Mouse (Mus musculus) forebrain, embryonic 14.5 days (tissue): ENCODE data around the gene Tmem204. TPM values are rescaled to one million over a fixed set of nuclear protein-coding genes. Genes with fewer than 3 reads are reported as not detected.
A peak's percentile ranks its signal among the peaks of the same experiment; 100 is the strongest.

ENCODE experiments used
- ATAC-seq: fragments of 200-750 bp; cut with Nextera tagmentation; 2 replicates; pipeline ENCODE4 v1.8.0; 2017; ENCODE audit warnings: mild to moderate bottlenecking, moderate library complexity
- DNase-seq: peaks from one replicate; pipeline ENCODE4 v3.0.0-alpha.2; 2015; ENCODE audit warnings: low spot score
- H3K27ac ChIP-seq: fragments of 300-500 bp; sonication (generic); 2 replicates; pipeline ENCODE4 v1.5.1; 2014; ENCODE audit warnings: low read depth, mild to moderate bottlenecking, control low read depth, low read length, moderate library complexity
- H3K27me3 ChIP-seq: fragments of 300-500 bp; sonication (generic); replicated peaks from 2 replicates; pipeline ENCODE4 v1.6.1; 2014; ENCODE audit warnings: low read length, control low read depth, mixed read lengths; ENCODE audit not compliant: control insufficient read depth, insufficient read depth
- H3K36me3 ChIP-seq: fragments of 300-500 bp; sonication (generic); 2 replicates; pipeline ENCODE4 v1.6.1; 2014; ENCODE audit warnings: low read length, control low read depth; ENCODE audit not compliant: control insufficient read depth, insufficient read depth
- H3K4me1 ChIP-seq: fragments of 300-500 bp; sonication (generic); 2 replicates; pipeline ENCODE4 v1.6.1; 2014; ENCODE audit warnings: antibody characterized with exemption, low read length, control low read depth; ENCODE audit not compliant: control insufficient read depth, insufficient read depth
- H3K4me2 ChIP-seq: fragments of 300-500 bp; sonication (generic); 2 replicates; pipeline ENCODE4 v1.6.1; 2014; ENCODE audit warnings: mild to moderate bottlenecking, control low read depth, low read length
- H3K4me3 ChIP-seq: fragments of 300-500 bp; sonication (generic); 2 replicates; pipeline ENCODE4 v1.5.1; 2014; ENCODE audit warnings: low read depth, low read length, control low read depth
- H3K9ac ChIP-seq: fragments of 300-500 bp; sonication (generic); 2 replicates; pipeline ENCODE4 v1.6.1; 2014; ENCODE audit warnings: mild to moderate bottlenecking, low read length, control low read depth, moderate library complexity
- H3K9me3 ChIP-seq: fragments of 300-500 bp; sonication (generic); replicated peaks from 2 replicates; pipeline ENCODE4 v1.6.1; 2016; ENCODE audit warnings: low read length, control low read depth, mixed read lengths; ENCODE audit not compliant: control insufficient read depth
- WGBS: fragments of 180-500 bp; shearing (Covaris S2); extraction: QIAGEN DNeasy Blood & Tissue Kit; methylation state at CpG from one replicate; pipeline ENCODE4 v1.1.7; 2014; 5-methylcytosine and 5-hydroxymethylcytosine counted together
- polyA plus RNA-seq: library from polyadenylated mRNA; unstranded; fragments of >200 nt; fragmentation: Nextera tagmentation; extraction: Ambion mirVana; gene quantifications from 2 replicates; pipeline ENCODE4 v1.2.1, GENCODE M21; 2014

The Tmem204 gene
- polyA plus RNA-seq, 1 experiment from 2014 or later: 11.8 TPM

DNA sequence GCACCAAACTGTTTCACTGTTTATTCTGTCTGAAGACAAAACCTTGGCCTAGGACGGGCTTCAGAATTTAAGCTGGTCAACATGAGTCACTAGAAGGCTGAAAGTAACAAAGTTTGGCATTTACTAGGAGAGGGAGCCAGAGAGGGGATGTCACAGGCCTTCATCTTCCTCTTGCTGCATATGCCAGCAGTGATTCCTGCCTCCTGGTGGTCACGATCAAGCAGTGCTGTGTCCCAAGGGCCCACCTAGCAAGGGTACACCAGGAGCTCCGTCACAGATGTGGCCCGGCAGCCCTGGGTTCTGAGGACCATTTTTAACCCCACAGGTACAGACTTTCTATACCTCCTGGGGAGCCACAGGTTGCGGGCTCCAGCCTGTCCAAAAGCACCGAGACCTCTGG is 26.4 kb downstream of the Tmem204 start:
- DNase-seq (no peak), ATAC-seq (no peak)
- no peak overlapping the region for H3K4me3 ChIP-seq
- H3K4me1 ChIP-seq: no peaks in the 10 kb centered on the region
- H3K4me2 ChIP-seq: no peak overlapping the region
- no peak overlapping the region for H3K9ac ChIP-seq
- 91% methylated on average over 6 of the region's 6 CpGs for WGBS
- no peaks in the 10 kb centered on the region for H3K9me3 ChIP-seq
- peaks cover 48% of the 10 kb centered on the region for H3K36me3 ChIP-seq
- H3K27ac ChIP-seq: no peak overlapping the region
- H3K27me3 ChIP-seq: no peaks in the 10 kb centered on the region

DNA sequence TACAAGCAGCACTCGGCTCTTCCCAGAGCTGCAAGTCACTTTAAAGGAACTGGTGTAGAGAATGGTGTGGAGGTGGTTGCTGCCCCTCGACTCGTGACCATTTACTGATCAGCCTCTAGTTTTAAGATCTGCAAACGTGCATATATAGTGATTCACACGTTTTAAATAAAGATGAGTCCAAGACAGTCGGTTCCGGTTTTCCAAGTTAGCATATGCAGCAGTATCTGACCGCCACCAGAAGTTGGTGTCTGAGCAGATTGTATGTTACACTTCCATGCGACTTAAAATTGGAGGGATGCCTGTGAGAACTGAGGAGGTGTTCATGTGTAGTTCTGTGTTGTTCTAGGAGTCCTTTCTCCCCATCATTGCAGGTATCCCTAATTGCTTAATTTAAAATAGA is 30.1 kb downstream of the Tmem204 start:
- Histone ChIP-seq H3K4me2 (no peak overlapping the region), H3K27ac (no peak overlapping the region), H3K4me1 (no peaks in the 10 kb centered on the region), H3K36me3 (peaks cover 47% of the 10 kb centered on the region), H3K9ac (no peak overlapping the region), H3K27me3 (no peaks in the 10 kb centered on the region), H3K9me3 (no peaks in the 10 kb centered on the region), H3K4me3 (no peak overlapping the region)
- WGBS: 88% methylated on average over 9 of the region's 9 CpGs
- DNase-seq (no peak), ATAC-seq (no peak)

DNA sequence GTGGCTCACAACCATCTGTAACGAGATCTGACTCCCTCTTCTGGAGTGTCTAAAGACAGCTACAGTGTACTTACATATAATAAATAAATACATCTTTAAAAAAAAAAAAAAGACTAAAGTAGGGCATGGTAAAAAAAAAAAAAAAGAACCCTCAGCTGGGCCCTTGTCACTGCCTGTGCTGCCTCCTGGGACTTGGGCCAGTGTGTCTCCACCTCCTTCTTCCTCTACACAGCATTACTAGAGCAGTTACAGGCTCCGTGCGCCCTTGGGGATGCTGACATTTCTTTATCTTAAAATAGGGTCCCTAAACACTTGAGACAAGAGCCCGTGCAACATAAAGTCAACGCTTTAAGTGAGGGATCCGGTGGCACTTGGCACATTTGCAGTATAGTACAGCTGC is 36.2 kb downstream of the Tmem204 start:
- DNase-seq: no peak
- Histone ChIP-seq H3K27me3 (no peaks in the 10 kb centered on the region), H3K36me3 (peaks cover 38% of the 10 kb centered on the region), H3K4me2 (no peak overlapping the region), H3K9ac (no peak overlapping the region), H3K27ac (no peak overlapping the region), H3K9me3 (no peaks in the 10 kb centered on the region), H3K4me1 (no peaks in the 10 kb centered on the region), H3K4me3 (no peak overlapping the region)
- WGBS: 94% methylated on average over 5 of the region's 6 CpGs
- no peak for ATAC-seq

DNA sequence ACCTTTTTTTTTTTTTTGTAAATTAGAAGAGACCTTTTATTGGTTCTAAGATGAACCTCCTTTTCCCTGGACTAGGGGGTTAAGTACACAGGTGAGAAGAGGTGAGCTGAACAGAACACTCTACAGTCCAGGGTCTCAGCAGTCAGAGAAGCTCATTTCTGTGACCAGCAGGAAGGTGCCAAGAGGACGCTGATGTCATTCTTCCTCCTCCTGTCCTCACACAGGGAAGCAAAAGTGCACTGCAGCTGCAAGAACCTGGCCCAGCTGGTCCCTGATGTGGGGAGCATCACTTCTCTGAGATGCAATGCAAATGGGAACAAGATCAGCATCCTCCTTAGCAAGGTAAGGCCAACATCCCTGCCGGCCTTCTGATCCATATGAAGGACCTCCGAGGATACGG is 38.1 kb downstream of the Tmem204 start:
- Histone ChIP-seq H3K4me3 (no peak overlapping the region), H3K9me3 (no peaks in the 10 kb centered on the region), H3K4me1 (no peaks in the 10 kb centered on the region), H3K4me2 (no peak overlapping the region), H3K36me3 (peaks cover 37% of the 10 kb centered on the region), H3K27me3 (no peaks in the 10 kb centered on the region), H3K27ac (no peak overlapping the region), H3K9ac (no peak overlapping the region)
- ATAC-seq (no peak), DNase-seq (no peak)
- 91% methylated on average over 4 of the region's 4 CpGs for WGBS

DNA sequence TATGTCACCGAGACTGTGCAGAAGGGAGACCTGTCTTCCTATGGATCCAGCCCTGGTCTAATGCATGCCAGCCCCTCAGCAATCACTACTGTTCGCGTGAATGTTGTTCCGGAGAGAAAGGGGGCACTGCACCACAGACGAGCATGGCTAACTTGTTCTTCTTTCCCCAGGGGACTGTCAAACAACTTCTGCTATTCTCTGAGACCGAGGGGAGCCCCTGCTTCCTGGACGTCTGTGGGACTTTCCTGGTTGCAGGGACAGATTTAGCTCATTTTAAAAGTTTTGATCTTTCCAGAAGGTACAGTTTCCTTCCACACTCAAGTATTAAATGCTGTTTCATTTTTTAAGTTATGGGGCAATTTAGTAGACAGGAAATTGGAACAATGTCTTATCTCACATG is 38.5 kb downstream of the Tmem204 start:
- DNase-seq: no peak
- Histone ChIP-seq H3K27me3 (no peaks in the 10 kb centered on the region), H3K9ac (no peak overlapping the region), H3K4me1 (no peaks in the 10 kb centered on the region), H3K4me3 (no peak overlapping the region), H3K9me3 (no peaks in the 10 kb centered on the region), H3K4me2 (no peak overlapping the region), H3K27ac (no peak overlapping the region), H3K36me3 (peaks cover 37% of the 10 kb centered on the region)
- ATAC-seq: no peak
- 81% methylated on average over 7 of the region's 7 CpGs for WGBS

DNA sequence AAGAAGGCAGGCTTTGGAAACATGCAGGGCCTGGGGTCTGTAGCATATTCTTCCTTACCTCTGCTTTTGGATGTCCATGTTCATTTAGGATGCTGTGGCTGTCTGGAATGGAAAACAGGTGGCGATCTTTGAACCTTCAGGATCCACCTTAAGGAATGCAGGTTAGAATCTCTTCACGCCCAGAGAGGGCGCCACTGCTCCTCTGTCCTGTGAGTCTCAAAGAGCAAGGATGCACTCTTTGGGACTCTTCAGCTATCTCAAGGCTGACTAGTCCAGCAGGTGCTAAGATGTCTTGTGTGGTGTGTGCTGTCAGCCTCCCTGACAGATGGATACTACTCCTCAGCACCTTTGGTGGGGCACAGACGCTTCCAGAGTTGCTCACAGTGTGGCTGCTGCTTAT is 47.2 kb downstream of the Tmem204 start:
- Histone ChIP-seq H3K36me3 (peaks cover 53% of the 10 kb centered on the region), H3K27ac (no peak overlapping the region), H3K27me3 (no peaks in the 10 kb centered on the region), H3K9ac (no peak overlapping the region), H3K4me1 (no peaks in the 10 kb centered on the region), H3K9me3 (no peaks in the 10 kb centered on the region), H3K4me3 (no peak overlapping the region), H3K4me2 (no peak overlapping the region)
- WGBS: 60% methylated on average over 4 of the region's 4 CpGs
- DNase-seq (no peak), ATAC-seq (no peak)

DNA sequence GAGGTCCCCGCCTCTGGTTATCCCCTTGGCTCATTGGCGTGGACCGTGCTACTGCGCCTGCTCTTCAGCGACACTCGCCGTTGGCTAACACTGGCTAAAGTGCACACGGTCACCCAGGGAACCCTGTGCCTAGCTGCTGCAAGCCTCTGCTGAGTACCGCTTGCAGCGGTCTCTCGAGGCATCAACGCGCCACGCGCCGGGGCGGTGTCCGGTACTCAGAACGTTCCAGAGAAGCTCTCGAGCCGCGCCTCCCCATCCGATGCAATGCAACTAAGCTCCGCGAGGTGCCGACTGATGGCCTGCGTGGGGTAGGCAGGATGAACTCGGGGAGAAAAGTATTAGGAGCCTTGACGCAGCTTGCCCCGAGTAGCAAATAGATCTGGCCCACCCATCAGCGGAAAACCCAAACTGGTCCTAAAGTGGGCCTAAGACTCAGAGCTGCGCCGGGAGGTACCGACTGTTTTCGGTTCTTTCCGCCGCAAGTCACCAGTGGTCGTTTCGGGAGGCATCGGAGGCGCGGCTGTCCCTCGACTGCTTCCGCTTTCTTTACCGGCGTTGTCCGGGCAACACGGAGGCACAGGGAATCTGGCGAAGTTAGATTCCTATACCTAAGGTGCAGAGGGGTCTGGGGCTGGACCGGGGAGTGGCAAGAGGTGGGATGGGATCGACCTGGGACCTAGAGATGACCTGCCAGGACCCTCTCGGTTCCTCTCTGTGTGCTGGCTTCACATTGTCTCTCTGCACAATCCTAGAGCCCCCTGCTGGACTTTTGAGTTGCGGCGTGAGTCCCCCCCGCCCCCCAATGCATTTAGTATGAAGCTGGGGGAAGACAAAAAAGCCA is 66.9 kb downstream of the Tmem204 start:
- H3K4me1 ChIP-seq: peaks cover 15% of the 10 kb centered on the region
- peak overlapping the region; percentile 98 for H3K4me3 ChIP-seq
- peak overlapping the region; percentile 92 for H3K4me2 ChIP-seq
- WGBS: under 1% methylated on average over 55 of the region's 55 CpGs
- no peaks in the 10 kb centered on the region for H3K9me3 ChIP-seq
- H3K36me3 ChIP-seq: peaks cover 14% of the 10 kb centered on the region
- ATAC-seq: peak; percentile 86
- peak overlapping the region; percentile 80 for H3K27ac ChIP-seq
- peak; percentile 86 for DNase-seq
- no peaks in the 10 kb centered on the region for H3K27me3 ChIP-seq
- peak overlapping the region; percentile 77 for H3K9ac ChIP-seq

DNA sequence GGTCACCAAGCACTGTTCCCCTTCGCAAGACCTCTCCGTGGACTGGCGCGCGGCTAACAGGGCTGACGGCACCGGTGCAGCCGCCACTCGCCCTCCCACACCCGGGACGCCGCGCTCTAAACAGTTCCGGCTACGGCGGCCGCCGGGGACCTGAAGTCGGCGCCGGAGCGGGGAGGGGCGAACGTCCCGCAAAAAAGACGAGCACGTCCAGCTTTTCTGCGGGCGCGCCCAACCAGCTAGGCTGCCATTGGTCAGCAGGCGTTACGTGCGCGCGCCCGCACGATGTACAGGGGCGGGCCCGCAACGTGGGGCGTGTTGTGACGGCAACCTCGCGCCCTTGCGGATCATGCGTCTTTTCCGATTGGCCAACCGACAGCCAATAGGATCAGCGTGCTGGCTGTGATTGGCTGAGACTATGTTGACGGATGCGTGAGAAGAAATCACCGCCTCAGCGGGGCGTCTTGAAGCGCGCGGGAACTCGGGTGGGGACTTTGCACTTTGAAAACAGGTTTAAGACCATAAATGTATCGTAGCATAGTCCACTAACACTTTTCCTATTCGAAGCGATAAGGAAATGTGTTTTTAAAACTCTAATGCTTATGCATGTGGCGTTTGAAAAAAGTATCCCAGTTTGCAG is 67.6 kb downstream of the Tmem204 start, which contains the start of the genes Cramp1l and Ift140:
Gene Cramp1l (minus strand): TSS at position 134 of the 637 bp plus-strand sequence.
Gene Ift140 (plus strand): TSS at position 431 of the 637 bp plus-strand sequence.
- under 1% methylated on average over 60 of the region's 62 CpGs for WGBS
- no peaks in the 10 kb centered on the region for H3K27me3 ChIP-seq
- peaks cover 22% of the 10 kb centered on the region for H3K36me3 ChIP-seq
- peak within 1 kb of the TSS; percentile 94 for H3K9ac ChIP-seq
- DNase-seq (peak; percentile 100), ATAC-seq (peak; percentile 99)
- peak within 1 kb of the TSS; percentile 98 for H3K4me3 ChIP-seq
- peak within 1 kb of the TSS; percentile 98 for H3K4me2 ChIP-seq
- peaks cover 15% of the 10 kb centered on the region for H3K4me1 ChIP-seq
- H3K27ac ChIP-seq: peak within 1 kb of the TSS; percentile 80
- H3K9me3 ChIP-seq: no peaks in the 10 kb centered on the region
